Mouse (Mus musculus): ENCODE measurements around the gene Numa1.
"Not testable (repeated sequence)": the region's sequence is repeated elsewhere in the genome, so short reads cannot be mapped to it uniquely, and the experiment has no call there.

Numa1 gene

DNA sequence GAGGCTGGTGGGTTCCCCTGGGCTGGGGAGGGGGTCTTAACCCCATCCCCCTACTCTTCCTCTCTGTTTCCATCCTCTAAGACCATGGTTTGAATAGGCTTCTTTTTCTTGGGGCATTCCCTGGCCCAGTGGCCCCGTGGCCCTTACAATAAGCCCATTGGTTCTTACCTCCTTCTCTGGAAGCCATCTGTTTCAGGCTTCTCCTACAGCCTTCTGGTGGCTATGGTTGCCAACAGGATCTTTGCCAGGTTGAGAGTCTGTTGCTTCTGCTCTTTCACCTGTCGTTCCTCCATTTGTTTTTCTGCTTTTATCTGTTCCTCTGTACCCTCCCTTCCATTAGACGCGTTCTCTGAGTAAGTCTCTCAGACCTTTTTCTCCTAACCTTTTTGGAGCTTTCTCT, 3.7 kb downstream of the Numa1 start:
- DNase-seq (ENCODE audit: low spot score): peak; percentile 58

DNA sequence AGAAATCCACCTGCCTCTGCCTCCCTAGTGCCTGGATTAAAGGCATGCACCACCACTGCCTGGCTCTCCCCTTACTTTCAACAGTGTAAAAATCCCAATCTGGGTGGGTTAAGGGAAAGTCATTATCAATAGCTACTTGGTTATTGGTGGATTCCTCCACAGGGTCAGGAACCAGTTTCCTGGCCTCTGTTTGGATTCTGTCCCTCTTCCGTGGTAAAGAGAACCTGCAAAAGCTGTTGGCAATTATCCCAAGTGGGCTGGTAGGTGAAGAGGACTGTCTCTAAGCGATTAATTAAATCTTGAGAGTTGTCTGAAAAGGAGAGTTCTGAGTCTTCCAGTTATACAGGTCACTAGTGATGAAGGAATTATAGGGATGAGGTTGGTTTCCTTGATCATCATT, 4.4 kb downstream of the Numa1 start:
- no peak for DNase-seq (ENCODE audit: low spot score)

DNA sequence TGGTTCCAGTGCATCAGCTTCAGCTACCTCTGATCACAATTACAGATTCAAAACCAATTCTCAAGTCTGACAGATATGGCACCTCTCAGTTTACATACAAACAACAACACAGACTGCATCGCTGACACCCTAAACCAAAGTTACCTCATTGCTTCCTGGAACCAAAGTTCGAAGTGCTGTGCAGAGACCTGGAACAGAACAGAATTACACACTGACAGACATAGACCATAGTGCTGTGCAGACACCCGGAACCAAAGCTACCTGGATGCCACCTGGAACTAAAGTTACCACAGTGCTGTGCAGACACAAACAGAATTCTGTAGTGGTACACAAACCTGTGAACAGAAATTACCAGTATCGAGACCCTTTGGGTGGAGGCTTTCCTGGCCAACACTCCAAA, 5.8 kb downstream of the Numa1 start:
- no peak for DNase-seq (ENCODE audit: low spot score)

DNA sequence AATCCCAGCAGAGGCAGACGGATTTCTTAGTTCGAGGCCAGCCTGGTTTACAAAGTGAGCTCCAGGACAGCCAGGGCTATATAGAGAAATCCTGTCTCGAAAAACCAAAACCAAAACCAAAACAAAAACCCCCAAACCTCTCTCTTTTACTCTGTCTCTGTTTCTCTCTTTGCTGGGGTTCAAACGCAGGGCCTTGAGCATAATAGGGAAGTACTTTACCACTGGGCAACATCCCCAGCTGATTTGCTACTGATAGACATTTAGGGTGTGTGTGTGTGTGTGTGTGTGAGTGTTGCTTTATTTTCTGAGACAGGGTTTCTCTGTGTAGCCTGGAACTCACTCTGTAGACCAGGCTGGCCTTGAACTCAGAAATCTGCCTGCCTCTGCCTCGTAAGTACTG, 15.1 kb downstream of the Numa1 start:
- DNase-seq (ENCODE audit: low spot score): not testable (repeated sequence)

DNA sequence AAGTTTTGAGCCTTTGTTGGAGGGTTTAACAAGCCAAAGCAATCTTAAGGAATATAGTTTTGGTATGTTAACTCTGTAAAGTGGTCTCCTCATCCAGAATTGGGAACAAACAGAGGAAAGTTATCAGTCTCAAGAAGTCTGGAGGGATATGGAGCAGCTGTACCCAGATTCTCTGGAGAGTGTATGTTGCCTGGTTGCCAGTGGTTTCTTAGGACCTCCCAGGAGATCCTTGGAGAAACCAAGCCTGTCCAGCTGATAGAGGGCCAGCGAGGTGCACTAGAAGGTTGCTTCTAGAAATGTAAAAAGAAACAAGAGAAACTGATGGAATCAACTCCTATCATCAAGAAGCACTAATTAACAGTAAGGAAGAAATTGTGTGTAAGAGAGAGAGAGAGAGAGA, 17.7 kb downstream of the Numa1 start:
- DNase-seq (ENCODE audit: low spot score): no peak

DNA sequence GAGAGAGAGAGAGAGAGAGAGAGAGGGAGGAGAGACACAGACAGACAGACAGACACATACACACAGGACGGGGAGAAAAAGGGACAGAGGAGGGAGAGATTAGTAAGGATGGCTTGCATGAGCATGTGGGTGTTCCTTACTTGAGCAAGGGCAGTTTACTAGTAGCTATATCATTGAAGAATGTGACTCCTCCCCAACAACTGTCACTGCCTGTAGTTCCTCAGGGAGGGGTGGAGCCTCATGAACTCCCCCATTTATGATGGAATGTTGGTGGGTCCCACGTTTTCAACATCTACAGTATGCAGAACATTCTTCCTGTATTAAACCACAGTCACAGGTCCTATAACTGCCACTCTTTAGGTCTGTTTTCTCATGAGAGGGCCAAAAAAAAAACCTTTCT, 18.2 kb downstream of the Numa1 start:
- DNase-seq (ENCODE audit: low spot score): no peak

DNA sequence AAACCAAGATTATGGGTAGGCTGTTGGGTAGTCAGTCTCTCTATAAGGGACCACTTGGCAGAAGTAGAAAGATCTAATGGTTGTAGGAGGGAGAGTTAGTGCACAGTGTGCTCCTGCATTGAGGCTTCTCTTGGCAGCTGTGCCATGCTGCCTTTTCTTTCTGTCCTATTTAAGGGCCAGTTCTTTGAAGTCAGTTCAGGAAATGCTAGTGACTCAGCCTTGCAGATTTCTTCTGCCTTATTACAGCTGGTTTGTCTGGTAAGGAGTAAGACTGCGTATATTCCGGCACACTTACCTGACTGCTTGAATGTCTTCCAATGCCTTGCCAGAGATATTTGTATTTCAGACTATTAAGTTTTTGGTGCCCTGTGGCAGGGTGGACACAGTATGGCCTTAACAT, 20.3 kb downstream of the Numa1 start:
- no peak for DNase-seq (ENCODE audit: low spot score)

DNA sequence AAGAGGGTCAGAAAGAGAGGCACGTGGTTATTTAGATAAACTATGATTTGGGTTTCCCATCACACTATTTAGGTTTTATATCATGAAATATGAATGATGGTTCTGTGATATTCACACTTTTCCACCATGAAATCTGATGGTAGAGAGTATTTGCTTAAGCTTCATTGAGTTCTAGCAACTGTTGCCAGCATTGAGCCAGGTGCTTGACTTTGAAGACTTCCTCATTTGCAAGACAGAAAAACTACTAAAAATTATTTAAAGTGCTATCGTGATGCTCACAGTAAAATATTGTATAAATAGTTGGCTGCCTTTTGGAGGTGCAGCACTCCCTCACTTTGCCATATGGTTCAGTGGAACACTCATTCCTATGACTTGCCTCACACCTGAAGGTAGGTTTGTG, 21.4 kb downstream of the Numa1 start:
- DNase-seq (ENCODE audit: low spot score): no peak

DNA sequence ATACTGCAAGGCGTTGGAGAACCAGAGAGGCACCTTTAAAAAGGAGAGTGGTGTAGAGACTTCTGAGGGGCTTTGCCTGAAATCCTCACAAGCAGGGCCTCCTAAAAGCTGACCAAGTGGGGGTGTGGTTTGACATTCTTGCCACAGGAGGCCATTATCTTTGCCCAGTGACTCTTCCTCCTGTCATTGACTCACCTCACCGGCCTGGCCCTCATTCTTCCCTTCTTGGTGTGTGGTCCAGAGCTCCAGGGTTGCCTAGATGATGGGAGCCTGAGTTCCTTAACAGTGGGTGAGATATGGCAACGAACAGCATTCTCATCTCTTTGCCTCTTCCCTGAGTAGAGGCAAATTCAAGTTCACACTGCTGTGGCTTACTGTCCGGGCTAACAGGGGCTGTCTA, 22.0 kb downstream of the Numa1 start:
- no peak for DNase-seq (ENCODE audit: low spot score)

DNA sequence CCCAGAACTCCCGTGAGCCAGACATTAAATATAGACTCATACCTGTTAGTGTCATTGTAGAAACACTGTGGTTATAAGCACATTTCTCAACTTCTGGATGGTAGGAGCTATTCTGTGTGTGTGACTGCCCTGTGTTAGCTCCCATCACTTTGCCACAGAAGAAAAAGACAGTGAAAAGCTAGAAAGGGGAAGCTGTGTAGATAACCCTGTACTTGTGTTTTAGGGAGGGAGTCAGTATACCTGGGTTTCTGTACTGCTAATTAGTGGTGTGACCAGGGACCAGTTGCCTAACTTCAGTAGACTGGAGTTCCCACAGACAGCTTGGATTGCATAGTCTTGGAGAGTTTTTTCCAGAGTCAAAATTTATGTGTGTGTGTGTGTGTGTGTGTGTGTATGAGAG, 22.6 kb downstream of the Numa1 start:
- DNase-seq (ENCODE audit: low spot score): no peak

DNA sequence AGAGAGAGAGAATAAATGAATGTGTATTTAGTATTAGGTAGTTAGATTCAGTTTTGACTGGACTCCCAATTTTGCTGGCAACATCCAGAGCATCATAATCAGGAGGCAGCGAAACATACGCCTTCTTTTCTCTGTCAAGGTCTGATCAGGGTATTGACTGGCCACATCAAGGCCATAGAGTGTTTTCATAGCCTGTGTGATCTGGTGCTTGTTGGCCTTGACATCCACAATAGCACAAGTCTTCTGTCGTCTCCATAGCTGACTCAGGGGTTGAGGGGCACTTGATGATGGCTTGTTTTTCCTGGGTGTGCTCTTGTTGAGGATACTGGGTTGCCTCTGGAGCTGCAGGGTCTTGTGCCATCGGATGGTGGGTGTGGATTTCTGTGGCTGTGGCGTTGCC, 23.0 kb downstream of the Numa1 start:
- no peak for DNase-seq (ENCODE audit: low spot score)

DNA sequence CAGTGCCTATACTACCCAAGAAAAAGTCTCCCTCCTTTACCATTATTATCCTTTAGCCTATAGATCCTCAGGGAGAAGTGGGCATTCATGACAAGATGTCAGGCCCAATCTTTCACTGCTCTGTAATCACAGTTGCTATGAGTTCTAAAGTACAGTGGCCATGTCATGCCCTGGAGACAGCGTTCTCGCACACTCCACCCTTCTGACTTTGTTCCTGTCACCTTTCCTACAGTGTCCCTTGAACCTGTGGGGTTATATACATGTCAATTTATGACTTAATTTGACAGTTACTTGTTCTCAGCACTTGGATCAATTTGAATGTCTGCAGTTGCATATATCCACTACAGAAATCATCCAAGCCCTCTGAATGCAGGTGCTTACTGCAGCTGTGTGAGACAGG, 28.9 kb downstream of the Numa1 start:
- no peak for DNase-seq (ENCODE audit: low spot score)

DNA sequence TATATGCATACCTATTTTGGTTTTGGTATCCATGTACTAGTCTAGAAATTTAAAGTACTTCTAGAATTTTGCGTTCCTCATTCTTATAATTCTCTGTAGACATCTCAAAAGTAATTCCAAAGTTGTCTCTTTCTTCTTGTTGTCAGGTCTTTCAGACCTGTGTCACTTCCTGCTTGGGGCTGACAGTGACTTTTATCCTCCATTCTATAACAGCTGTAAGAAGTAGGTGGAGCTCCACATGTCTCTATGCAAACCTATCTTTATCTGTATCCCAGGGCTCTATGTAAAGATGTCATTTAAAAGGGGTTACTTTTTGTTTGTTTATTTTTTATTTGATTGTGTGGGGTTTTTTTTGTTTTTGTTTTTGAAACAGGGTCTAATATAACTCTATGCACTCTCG, 29.7 kb downstream of the Numa1 start:
- DNase-seq (ENCODE audit: low spot score): no peak

DNA sequence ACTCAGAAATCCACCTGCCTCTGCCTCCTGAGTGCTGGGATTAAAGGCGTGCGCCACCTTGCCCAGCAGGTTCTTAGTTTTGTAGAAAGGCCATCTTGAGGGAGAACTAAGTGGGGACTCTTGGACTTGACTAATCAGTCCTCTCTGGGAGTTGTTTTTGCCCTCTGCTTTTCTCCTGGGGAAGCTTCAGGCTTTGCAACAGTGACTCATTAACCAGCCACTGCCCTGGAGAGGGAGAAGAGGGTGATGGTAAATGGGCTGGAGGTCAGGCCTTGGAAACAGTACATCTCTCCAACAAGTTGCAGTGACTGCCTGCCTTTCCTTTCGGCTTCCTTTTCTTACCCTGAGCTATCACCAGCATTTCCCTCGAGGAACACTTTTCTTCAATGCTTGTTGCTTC, 30.6 kb downstream of the Numa1 start:
- no peak for DNase-seq (ENCODE audit: low spot score)

DNA sequence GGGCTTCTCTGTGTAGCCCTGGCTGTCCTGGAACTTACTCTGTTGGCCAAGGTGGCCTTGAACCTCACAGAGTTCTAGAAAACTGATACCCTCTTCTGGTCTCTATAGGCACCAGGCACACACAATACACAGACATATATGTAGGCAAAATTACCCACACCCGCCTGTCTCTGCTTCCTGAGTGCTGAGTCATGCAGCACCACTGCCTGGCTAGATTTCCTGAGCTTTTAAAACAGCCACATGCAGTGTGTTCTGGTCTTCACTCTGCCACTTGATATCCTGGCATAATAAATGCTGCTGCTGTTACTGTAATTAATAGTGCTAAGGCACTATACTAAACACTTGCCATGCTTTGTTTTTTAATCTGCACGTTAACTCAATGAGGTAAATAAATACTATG, 31.7 kb downstream of the Numa1 start:
- DNase-seq (ENCODE audit: low spot score): no peak

DNA sequence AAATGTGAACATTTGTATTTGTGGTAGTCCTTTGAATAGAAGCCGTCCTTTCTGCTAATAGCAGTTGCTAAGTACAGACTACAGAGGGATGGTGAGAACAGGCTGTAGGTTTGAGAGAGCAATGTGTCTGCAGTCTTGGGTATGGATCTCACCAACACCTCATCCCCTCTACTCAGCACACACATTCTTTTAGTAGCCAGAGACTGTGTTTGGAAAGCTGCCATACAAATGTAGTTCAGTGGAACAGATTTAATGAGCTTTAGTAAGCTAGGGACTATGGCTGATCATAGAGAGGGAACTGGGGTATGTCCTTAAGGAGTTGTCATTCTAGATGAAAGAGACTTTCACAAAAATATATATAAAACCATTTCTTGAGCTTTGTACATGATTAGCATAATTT, 33.3 kb downstream of the Numa1 start:
- DNase-seq (ENCODE audit: low spot score): no peak

DNA sequence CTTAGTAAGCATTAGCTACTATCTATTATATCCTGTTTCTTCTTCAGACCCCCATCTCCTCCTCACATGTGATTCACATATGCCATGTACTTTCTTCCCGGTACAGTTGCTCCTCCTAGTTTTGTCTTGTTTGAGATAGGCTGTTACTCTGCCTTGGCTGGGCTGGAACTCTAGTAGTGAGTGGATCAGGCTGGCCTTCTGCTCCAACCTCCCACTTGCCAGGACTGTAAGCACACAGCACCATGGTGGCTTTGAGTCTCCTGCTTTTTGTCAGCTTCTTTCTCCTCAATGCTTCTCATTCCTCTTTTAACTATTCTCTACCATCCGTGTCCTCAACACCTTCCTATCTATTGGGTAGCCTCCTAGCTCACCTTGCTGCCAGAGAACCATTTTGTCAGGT, 34.8 kb downstream of the Numa1 start:
- DNase-seq (ENCODE audit: low spot score): no peak

DNA sequence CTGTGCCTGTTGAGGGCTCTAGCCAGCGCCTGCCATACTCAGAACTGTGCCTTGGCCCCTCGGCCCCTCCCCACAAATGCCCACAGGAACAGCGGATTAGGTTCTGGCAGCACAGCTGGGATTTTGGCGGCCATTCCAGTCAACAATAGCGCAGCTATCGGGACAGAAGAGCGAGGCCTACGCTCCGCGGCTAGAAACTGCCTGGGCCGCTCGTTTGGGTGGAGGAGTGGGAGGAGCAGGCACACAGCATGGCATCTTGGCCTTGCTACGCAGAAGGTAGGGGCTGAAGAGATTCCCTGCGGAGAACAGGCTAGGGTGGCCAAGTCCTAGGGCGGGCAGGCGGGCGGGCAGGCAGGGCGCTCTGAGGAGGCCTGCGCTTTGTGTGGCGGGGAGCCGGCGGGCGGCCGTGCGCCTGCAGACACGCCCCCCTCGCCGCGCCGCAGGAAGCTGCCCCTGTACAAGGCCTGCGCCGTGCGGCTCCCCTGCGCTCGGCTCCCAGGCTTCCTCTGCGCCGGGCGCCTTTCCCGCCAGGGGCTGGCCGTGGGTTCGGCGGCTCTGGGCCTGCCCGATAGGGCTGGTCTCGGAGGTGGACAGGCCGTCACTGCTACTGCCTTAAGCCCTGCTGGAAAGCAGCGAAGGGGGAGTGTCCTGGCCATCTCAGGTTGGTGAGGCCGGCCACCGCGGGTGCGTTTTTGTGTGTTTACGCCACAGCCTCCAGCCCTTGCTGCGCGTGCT, 36.0 kb downstream of the Numa1 start:
- peak; percentile 86 for DNase-seq (ENCODE audit: low spot score)

DNA sequence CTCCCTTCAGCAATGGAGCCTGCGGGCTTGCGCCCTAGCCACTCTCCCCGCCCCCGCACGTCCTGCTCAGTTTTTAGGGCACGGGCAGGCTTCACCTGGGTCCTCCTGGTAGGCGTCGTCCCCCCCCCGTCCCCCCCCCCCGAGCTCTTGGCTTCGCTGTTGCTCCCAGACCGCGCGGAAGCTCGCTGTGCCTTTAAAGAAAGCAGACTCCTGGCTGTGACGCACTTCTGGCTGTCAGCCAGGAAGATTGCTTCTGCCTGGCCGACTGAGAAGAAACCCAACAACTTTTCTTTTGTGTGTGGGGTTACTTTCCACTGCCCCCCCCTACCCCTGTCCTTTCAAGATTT, 36.5 kb downstream of the Numa1 start:
- DNase-seq (ENCODE audit: low spot score): peak; percentile 92

DNA sequence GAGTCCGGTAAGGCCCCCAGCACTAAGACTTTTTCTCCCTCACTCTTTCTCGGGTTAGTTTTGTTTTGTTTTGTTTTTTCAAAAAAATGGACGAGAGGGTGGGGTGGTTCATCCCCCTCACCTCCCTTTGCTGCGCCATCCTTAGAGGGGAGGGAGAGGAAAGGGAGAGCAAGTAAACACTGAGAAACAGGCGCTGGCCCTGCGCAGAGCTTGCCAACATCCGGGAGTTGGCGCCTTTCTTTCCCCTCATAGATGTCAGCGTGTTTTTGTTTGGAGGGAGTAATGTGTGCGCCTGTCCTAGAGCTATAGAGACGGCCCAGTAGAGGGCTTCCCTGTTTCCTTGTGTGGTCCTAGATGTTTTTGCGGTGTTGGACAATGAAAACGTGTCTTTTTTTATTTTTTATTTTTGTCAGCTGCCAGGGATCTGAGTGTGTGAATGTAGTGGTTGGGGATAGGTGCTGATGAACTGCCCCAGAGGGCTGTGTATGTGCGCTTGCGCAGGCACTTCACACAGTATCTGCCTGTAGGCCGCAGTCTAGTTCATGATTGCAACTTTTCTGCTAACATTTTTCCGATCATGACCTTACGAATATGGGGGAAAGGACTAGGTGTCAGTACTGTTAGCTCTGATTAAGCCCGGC, 37.0 kb downstream of the Numa1 start:
- DNase-seq (ENCODE audit: low spot score): peak; percentile 79

DNA sequence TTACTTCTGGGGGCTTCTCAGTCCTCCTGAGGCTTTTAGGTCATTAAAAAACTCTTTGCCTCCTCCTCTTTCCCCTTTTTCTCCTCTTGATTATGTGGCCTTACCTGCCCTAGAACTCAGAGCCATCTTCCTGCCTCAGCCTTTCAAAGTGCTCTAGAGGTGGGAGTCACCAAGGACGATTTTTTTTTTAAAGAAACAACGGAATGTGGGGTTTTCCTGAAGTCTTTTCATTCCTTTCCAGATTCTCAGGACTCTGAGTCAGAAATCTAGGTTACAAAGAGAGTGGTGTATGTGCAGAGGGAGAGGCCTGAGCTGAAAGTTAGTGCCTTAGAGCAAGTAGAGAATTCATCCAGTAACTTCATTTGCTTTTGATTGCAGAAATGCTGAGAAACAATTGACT, 37.8 kb downstream of the Numa1 start:
- DNase-seq (ENCODE audit: low spot score): no peak

DNA sequence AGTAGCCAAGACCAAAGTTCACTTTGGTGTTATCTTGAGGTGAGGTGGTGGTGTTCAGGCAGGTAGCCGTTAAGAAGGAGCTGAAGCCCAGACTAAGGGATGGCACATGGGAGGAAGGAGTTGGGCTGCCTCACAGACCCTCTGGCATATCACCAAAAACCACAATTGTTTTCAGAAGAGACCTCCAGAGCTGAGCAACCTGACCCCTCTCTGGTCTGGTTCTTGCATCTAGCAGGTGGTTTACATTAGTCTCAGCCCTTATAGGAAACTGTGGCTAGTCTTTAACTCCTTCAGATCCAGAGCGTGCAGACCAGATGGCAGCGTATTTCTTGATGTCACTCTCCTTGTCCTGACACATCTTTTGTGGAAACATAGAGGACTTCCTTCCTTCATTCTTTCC, 39.8 kb downstream of the Numa1 start:
- DNase-seq (ENCODE audit: low spot score): no peak

DNA sequence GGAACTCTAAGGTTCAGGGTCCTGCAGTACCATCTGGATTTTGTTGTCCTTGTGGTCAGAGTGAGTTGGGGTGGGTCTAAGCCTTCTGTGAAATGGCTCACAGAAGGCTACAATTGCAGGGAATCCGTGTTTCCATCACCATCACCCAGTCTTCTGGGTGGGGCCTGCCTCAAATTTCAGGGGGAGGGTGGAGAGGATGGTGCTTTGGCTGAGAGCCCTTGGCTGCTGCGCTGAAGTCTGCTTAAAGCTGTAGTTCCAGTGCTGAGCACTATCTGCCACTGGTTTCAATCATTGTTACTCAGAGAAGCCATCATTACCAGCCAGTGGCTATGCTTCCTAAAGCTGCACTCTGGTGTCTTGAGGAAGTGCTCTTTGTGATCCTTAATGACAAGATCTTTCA, 40.6 kb downstream of the Numa1 start:
- DNase-seq (ENCODE audit: low spot score): no peak

DNA sequence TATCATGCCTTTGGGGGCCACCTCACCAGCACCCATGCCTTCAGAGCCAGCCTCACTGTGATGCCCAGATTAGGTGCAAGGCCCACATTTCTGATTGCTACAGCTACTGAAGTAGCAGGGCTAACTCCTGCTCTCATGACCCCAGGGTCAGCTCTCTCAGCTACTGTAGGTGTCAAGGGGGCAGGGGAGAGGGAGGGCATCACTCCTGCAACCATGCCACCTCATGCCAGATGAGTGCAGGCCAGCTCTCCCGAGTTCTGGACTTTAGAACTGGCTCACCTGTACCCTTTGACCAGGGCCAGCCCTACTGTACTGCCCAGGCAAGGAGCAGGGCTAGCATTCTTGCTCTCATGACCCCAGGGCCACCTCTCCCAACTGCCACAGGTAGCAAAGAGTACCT, 48.8 kb downstream of the Numa1 start:
- DNase-seq (ENCODE audit: low spot score): no peak

All from layer of hippocampus, adult 11-12 months (tissue).